Mouse (Mus musculus): Measurements from ENCODE around the gene Bcl2l2. TPM values are rescaled to one million over a fixed set of nuclear protein-coding genes. Genes with fewer than 3 reads are reported as not detected.

Gene Bcl2l2
- polyA plus RNA-seq (2015; fragmentation: Nextera tagmentation; extraction: Ambion mirVana) = 1.5 and 1.7 TPM in 2 replicates

- no peak for DNase-seq (ENCODE audit: low spot score)
These were observed at the start of gene Bcl2l2, which contains the start of gene Gm20521 for GRCm38 (mm10) chr14:54883154-54884021. Bcl2l2 (plus strand) TSS chr14:54883377. Gm20521 (plus strand) TSS chr14:54883441.

- DNase-seq (ENCODE audit: low spot score) = peak; percentile 57
These were observed 39.7 kb upstream of the Bcl2l2 start for GRCm38 (mm10) chr14:54843461-54843860.

GRCm38 (mm10) chr14:54855726-54856125 lies 27.5 kb upstream of the Bcl2l2 start:
- no peak for DNase-seq (ENCODE audit: low spot score)

DNA sequence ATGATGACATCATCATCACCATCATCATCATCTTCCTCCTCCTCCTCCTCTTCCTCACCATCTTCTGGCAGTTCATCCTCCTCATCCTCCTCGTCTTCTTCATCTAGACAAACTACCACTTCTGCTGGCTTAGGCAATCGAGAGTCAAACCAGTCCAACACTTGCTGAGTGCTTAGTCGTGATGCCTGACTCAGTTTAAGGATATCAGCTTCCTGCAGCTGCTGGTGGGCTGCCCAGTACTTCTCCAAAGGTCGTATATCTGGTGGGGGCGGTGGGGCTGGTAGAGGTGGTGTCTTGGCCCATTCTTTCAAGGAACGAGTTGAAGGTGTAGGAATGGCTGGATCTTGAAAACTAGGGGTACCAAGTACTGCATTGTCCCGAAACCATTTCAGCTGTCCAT lies 26.5 kb upstream of the Bcl2l2 start:
- DNase-seq (ENCODE audit: low spot score) = no peak

- DNase-seq (ENCODE audit: low spot score) = no peak
These were observed 25.3 kb upstream of the Bcl2l2 start for GRCm38 (mm10) chr14:54857891-54858290.

DNA sequence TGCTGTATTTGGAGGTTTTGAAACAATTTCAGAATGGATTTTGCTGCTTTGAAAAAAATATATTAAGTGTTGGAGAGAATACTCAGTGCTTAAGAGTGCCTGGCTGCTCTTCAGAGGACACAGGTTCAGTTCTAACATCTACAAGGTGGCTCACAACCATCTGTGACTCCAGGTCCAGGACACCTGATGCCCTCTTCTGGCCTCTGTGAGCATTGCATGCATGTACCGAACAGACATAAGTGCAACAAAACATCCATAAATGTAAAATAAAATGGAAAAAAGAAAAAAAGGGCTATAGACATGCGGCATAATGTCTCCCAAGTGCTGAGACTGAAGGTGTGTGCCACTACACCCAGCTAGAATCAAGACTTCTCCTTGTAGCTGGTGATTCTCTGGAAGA lies 22.7 kb upstream of the Bcl2l2 start:
- DNase-seq (ENCODE audit: low spot score) = peak; percentile 60

GRCm38 (mm10) chr14:54863501-54864312 lies 19.5 kb upstream of the Bcl2l2 start:
- DNase-seq (ENCODE audit: low spot score) = peak; percentile 82

DNA sequence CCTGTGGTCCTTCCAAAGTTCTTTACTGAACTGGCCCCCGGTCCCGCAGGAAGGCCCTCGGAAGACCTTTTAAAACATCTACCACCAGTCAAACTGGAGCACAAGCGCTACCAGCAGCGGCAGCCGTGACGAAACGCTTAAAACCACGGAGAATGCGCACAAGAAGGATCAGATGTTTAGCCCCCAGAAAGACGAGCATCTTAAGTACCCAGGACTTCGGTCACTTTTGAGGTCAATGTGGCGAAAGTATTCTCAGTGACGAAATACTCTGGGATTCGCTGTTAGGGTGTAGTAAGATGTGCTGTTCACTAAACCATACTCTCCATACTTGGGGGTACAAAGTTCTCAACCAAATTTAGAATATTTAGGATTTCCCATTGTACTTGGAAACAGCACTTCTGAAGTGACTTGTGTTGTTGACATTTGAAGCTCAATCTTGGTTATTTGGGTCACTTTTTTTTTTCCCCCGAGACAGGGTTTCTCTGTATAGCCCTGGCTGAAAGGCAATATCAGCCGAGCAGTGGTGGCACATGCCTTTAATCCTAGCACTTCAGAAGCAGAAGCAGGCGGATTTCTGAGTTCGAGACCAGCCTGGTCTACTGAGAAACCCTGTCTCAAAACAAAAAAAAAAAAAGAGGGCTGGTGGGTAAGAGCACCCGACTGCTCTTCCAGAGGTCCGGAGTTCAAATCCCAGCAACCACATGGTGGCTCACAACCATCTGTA lies 18.7 kb upstream of the Bcl2l2 start:
- DNase-seq (ENCODE audit: low spot score) = no peak

- no peak for DNase-seq (ENCODE audit: low spot score)
These were observed 17.6 kb upstream of the Bcl2l2 start for GRCm38 (mm10) chr14:54865626-54866025.

- DNase-seq (ENCODE audit: low spot score) = no peak
These were observed 16.9 kb upstream of the Bcl2l2 start for GRCm38 (mm10) chr14:54866268-54866667.

DNA sequence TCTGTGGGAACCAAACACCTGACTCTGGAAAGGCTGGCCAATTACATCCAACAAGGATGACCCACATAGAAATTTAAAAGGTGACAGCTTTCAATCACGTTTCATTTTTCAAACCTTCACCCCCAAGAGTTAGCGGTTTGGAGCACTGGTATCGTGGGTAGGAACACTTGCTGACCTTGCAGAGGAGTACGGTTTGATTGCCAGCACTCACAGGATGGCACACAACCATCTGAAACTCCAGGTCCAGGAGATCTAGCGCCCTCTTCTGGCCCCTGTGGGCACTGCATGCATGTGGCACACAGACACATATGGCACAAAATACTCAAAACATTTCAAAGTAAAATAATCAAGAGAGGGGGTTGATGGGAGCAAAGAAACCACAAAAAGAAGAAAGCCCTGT lies 16.2 kb upstream of the Bcl2l2 start:
- DNase-seq (ENCODE audit: low spot score) = peak; percentile 50

DNA sequence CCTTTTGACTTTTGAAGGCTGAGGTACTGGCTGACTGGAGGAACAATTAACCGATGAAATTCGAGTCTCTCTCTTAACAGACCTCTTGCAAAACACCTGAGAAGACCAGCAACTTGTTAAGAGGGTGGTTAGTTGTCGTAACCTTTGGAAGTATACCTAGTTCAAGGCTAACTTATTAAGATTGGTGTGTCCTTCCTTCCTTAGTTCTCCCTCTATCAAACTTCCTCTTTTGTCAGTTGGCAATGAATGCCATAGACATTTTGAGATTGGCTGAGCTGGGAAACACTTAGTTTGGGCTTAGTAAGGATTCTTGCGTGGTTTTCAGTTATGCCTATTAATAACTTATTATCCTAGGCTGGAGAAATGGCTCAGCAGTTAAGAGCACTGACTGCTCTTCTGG lies 15.2 kb upstream of the Bcl2l2 start:
- no peak for DNase-seq (ENCODE audit: low spot score)

- DNase-seq (ENCODE audit: low spot score) = no peak
These were observed 12.3 kb upstream of the Bcl2l2 start, which contains the start of gene Homez for GRCm38 (mm10) chr14:54870861-54871260. Homez (minus strand) TSS chr14:54870961.

GRCm38 (mm10) chr14:54874165-54874564 lies 9.0 kb upstream of the Bcl2l2 start:
- DNase-seq (ENCODE audit: low spot score) = no peak

- peak; percentile 33 for DNase-seq (ENCODE audit: low spot score)
These were observed 7.2 kb upstream of the Bcl2l2 start for GRCm38 (mm10) chr14:54875844-54876538.

- DNase-seq (ENCODE audit: low spot score) = peak; percentile 80
These were observed 6.6 kb upstream of the Bcl2l2 start for GRCm38 (mm10) chr14:54876539-54877047.

DNA sequence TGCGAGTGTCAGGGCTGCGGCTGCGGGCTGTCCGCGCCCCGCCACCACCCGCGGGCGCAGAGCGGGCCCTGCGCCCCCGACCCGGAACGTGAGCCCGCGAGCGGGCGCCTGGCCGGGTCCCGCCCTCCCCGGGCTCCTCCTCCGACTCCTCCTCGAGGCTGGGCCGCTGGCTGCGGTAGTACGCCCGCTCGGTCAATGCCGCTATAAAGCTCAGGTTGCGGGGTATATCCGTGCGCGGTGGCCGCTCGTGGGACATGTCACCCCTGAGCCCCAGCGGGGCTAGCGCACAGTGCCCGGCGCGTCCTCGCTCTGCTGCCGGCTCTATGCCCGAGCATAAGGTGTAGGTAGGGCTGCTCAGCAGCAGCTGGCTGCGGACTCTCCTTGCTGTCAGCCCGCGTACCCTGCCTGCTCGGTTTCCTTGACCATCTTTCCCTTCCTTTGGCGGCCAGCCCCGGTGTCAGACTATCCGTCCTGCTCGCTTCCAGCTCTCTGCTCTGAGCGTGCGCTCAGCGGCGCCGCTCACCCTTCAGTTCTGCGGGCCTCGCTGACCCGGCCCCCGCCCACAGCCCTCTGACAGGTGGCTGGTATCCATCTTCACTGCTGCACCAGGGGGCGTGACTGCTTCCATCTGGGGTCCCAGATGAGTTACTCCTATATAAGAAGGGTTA lies 6.0 kb upstream of the Bcl2l2 start, which contains the start of gene Ppp1r3e:
Gene Ppp1r3e (minus strand): TSS at position 503 of the 668 bp plus-strand sequence.
- DNase-seq (ENCODE audit: low spot score) = peak; percentile 66

- peak; percentile 35 for DNase-seq (ENCODE audit: low spot score)
These were observed 990 bp downstream of the Bcl2l2 start for GRCm38 (mm10) chr14:54884022-54884712.

DNA sequence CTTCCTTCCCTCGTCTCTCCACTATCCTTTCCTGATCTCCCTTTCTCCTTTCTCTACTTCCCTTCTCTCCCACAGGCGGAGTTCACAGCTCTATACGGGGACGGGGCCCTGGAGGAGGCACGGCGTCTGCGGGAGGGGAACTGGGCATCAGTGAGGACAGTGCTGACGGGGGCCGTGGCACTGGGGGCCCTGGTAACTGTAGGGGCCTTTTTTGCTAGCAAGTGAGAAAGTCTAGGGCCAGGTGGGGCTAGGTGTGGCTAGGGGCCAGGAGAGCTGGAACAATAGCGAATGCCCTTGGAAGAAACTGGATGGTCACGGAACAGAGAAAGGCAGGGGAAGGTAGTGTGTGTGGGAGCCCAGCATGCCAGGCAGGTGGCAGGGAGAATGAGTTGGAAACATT lies 2.1 kb downstream of the Bcl2l2 start:
- no peak for DNase-seq (ENCODE audit: low spot score)
